Mouse (Mus musculus) adrenal gland, postnatal 14 days (tissue): ENCODE results near the gene Patj. TPM values are rescaled to one million over a fixed set of nuclear protein-coding genes. Genes with fewer than 3 reads are reported as not detected.

Experiments
- DNase-seq: peaks from one replicate; pipeline ENCODE4 v3.0.0; 2021; ENCODE audit warnings: mixed read lengths
- total RNA-seq: library from RNA; stranded (reverse); gene quantifications from 2 replicates; pipeline ENCODE4 v1.2.3, GENCODE M21; 2021

The Patj gene
- total RNA-seq, 1 experiment from 2014 or later = 5.3 TPM

DNA sequence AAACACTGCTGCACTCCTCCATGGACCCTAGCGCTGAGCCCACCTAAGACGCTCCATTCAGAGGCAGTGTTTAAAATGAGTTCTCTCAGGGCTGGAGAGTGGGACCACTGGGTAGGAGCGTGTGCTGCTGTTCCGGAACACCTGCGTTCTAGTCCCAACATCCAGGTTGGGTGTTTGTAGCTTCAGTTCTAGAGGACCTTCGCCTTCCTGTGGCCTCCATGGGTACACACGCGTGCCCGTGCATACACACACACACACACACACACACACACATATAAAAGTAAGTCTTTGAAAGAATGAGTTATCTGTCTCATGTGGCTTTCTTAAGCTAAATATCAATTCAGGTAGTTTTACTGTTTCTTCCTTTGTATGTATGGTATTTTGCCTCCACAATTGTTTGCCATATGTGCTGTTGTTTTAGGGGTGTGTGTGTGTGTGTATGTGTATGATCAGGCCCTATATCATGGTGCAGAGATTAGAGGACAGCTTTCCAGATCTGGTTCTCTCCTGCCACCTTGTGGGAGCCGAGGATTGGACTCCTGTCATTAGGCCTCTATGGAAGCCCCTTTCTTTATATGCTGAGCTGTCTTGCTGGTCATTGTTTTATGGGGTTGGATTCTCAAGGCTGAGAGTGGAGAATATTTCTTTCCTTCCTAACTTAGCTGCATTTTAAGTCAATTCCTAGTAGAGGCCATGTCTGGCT is 49.0 kb downstream of the Patj start:
- DNase-seq = peak; percentile 63

GRCm38 (mm10) chr4:98449564-98450263 is 54.1 kb downstream of the Patj start:
- no peak for DNase-seq

DNA sequence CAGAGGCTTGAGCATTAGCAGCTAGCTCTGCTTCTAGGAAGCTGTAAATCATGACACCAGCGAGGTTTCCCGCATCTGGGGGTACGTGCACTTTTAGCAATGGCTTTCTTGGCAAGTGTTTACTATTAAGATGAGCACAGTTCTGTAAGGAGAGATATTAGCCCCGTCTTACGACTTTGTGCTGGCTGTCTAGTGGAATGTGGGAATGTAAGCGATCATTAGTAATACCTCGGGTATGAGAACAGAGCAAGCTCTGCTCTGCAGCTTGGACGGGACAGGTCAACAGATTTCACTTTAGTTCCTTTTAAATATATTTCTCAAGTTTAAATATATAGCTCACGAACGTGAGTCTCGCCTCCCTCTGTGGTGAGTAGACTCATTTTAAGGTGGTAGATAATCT is 54.7 kb downstream of the Patj start:
- no peak for DNase-seq

DNA sequence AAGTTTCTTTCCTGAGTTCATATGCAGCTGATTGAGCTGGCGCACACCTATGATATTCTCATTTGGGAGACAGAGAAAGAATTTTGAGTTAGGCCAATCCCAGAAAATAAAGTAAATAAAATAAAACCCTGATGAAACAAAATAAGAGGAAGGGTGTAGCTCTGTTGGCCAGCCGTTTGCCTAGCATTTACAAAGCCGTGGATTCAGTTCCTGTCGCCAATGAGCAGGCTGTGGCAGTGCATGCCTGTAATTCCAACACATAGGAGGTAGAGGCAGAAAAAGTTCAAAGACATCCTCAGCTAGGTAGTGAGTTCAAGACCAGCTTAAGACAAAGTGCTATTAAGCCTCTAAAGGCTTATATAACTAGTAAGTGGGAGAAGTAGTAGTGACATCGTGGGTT is 55.2 kb downstream of the Patj start:
- no peak for DNase-seq

DNA sequence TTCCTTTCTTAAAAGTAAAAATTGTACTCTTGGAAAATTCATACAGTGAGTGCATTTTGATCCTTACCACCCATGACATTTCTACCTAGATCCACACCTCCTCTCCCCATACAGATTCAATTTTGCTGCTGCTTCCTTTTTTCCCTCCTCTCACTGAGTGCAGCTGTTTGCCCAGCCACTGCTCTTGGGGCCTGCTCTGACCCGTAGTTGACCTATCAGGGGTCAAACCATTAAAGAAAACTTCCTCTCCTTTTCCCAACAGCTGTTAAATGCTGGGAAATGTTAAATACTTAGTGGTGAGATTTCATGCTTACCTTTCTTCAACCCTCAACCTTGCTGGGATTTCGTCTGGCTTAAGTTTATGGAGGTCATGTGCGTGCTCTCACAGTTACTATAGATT is 55.7 kb downstream of the Patj start:
- no peak for DNase-seq

DNA sequence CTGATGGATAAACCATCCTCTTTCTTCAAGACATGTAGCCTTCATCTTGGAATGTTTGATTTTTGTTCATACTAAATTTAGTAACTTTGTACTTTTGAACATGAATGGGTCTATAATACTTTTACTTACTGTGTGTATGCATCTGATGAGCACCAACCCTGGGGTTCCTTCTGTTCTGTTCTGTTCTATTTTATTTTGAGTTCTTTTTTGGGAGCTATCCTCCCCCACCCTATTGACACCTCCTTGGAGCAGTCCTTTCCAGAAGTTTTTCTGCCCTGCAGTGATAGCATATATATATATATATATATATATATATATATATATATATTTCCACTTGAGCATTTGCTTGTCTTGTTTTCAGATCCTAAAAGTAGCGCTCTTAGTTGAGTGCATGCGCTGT is 57.1 kb downstream of the Patj start:
- no peak for DNase-seq

DNA sequence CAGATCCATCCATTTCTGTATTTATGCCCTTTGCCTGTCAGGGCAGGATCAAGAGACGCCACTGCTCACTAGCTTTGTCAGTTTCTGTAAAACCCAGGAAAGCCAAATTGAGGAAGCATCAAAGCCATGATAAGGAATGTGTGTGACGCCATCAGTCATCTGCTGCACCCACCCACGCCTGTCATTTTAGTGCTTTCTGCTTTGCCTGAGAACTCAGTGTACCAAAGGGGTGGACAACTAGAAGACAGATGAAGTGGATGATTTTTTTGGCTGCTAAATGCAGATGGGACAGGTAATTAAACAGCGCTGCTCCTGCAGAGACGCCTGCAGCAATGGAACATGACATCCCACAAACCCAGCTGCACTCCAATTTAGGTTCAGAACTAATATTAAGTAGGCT is 57.6 kb downstream of the Patj start:
- no peak for DNase-seq

- no peak for DNase-seq
Observed at GRCm38 (mm10) chr4:98455352-98455751, 59.8 kb downstream of the Patj start.

DNA sequence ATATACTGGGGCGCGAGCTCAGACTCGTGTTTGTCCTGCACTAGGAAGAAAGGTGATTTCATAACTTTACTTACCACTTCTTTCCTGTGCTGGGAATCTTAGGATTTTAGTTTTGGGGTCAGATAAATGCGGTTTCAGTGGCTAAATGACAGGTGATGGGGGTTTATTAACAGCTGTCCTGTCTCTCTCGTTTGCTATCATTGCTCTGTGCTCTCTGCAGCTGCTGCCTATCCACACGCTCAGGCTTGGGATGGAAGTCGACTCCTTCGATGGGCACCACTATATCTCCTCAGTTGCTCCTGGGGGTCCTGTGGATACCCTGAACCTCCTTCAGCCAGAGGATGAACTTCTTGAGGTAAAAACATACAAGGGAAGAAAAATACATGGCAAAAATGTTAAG is 60.3 kb downstream of the Patj start:
- no peak for DNase-seq

DNA sequence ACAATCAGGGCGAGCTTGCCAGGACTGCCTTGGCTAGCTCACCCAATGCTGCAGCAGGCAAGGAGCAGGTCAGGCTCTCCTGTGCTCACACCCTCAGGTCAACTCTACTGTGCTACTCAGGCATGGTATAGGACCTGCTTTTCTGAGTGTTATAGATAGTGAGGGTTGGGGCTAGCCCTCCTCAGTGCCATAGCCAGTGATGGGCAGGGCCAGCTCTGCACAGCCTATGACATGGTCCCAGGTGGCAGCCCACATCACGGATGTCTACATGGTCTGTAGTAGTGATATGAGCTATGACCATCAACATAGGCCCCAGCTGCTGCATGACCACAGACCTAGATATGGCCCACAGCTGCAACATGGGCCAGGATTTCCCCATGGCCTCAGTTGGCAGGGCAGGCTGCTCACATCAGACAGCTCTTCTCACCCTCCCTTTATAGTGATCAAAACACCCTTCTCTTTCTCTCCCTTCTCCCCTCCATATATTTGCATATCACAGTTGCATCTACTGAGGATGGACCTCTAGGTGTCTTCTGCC is 66.3 kb downstream of the Patj start:
- no peak for DNase-seq

DNA sequence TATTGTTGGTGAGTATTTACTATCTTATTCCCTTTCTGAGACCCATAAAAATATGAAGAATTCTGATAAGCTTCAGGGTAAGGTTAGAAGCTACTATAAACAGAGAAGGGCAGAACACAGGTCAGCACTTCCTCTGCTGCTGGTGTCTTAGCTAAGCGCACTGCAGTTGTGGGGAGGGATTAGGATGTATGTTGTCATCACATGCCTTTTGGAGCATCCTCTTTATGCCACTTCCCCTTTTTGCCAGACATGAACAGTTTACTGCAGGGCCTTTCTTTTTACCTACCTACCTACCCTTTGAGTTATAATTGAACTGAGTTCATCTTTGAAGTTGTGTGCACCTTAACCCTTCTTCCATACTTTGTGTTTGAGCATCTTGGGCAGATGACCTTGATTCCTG is 69.9 kb downstream of the Patj start:
- no peak for DNase-seq

DNA sequence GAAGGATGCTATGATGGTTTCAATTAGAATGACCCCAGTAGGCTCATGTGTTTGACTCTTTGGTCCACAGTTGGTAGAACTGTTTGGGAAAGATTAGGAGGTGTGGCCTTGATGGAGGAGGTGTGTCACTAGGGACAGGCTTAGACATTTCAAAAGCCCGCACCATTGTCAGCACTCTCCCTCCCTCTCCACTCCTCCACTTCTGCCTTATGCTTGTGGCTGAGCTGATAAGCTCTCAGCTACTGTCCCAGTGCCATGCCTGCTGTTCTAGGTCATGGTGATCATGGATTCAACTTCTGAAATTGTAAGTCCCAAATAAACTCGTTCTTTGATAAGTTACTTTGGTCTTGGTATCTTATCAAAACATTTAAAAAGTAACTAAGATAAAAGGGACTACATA is 70.3 kb downstream of the Patj start:
- no peak for DNase-seq

- no peak for DNase-seq
Observed at GRCm38 (mm10) chr4:98471376-98471775, 75.8 kb downstream of the Patj start.

GRCm38 (mm10) chr4:98473491-98473890 is 77.9 kb downstream of the Patj start:
- DNase-seq = peak; percentile 57

GRCm38 (mm10) chr4:98478005-98478404 is 82.4 kb downstream of the Patj start:
- DNase-seq = no peak

GRCm38 (mm10) chr4:98486475-98486874 is 90.9 kb downstream of the Patj start:
- no peak for DNase-seq

DNA sequence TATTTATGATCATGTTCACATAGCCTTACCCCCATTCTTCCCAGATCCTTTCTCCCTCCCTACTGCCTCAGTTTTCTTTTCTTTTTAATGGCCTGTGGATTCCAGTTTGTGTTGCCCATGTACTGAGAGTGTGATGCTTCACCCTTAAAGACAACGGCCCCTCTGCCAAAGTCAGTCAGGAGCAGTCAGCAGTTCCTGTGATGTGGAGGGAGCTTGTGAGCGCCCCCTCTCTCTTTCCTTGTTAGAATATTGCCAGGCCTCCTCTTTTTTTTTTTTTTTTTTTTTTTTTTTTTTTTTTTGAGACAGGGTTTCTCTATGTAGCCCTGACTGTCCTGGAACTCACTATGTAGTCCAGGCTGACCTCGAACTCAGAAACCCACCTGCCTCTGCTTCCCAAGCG is 91.3 kb downstream of the Patj start:
- DNase-seq = no peak

- DNase-seq = no peak
Observed at GRCm38 (mm10) chr4:98489386-98489785, 93.8 kb downstream of the Patj start.

DNA sequence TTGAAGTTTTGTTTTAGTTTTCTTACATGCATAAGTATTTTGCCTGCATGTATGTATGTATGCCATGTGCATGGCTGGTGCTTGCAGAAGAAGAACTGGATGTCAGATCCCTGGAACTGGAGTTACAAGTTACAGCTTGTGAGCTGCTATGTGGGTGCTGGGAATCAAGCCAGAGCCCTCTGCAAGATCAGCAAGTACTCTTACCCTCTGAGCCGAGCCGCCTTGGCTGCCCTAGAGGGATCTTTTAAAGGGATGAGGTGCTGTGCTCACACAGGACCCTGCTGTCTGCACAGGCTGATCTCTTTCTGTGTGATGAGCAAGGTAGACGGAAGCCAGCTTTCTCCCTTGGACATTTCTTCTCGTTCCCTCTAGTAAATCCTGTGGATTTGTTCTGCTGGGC is 102.8 kb downstream of the Patj start:
- no peak for DNase-seq

GRCm38 (mm10) chr4:98500182-98500581 is 104.6 kb downstream of the Patj start:
- peak; percentile 11 for DNase-seq

DNA sequence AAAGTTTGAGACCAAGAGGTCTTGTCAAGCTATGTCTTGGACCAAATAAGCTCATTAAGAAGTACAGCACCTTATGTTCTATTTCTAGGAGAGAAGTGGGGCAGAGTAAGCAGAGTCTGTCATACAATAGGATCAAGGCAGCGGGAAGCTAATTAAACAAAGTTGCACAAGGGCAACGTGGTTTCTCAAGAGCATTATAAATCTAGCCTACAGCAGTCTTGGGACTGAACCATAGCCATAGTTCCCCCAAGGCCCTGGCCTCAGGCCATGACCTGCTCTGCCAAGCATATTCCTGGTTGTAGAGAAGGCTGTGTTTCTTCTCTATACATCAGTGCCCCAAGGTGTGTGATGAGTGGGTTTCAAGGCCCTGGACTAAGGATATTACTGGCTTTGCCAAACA is 105.3 kb downstream of the Patj start:
- peak; percentile 78 for DNase-seq

- DNase-seq = no peak
Observed at GRCm38 (mm10) chr4:98504743-98505142, 109.2 kb downstream of the Patj start.

GRCm38 (mm10) chr4:98508471-98509271 is 113.1 kb downstream of the Patj start:
- DNase-seq = peak; percentile 54
